11 mouse cellular contexts compared by ENCODE assay signal in the genomic region with DNA sequence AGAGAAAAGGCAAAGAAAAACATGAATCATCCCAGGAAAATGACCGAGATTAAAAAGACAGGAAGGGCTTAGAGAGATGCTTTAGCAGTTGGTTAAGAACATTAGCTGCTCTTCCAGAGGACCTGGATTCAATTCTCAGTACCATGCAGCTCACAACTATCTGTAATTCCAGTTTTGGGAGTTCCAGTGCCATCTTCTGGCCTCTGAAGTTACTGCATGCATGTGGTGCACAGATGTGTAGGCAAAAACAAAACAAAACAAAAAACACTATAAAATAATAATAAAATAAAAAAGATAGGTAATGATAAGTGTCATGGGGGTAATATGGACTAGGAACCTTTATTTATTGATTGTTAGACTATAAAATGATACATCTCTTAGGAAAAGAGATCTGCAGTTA. TPM values are rescaled to one million over a fixed set of nuclear protein-coding genes. Genes with fewer than 3 reads are reported as not detected.
DNase-seq lines count a peak whose midpoint lies in the region; ATAC-seq and TF ChIP-seq lines count a peak whose summit lies in the region.
"Had no signal": no experiment of that assay in that cellular context is flagged by ENCODE, and none has a peak within 500 bp of the region (broad histone marks: within the 10 kb centered on the region; RNA-seq: fewer than 3 reads in every experiment).

No protein-coding gene starts in this region.

- peak; percentile 30 for DNase-seq in adrenal gland, postnatal 10 days
- DNase-seq in adrenal gland, adult 18-20 months (ENCODE audit: low spot score in 2 of 2), result no peak
- peak; percentile 29 for DNase-seq in limb, embryonic 11.5 days (ENCODE audit: low spot score)
- DNase-seq in limb, embryonic 10.5 days (ENCODE audit: low spot score), result no peak
- no peak for DNase-seq in spleen, postnatal 4 days (ENCODE audit: low spot score in 2 of 2)
- DNase-seq in left cerebral cortex, adult 9 months (ENCODE audit: low spot score in 2 of 2), result no peak
- DNase-seq: cerebellum, adult 18-20 months; gastrocnemius, postnatal 10 days had no signal

- H3K36me3 ChIP-seq in limb, embryonic 11.5 days (ENCODE audit: control insufficient read depth, insufficient read depth, low read length), result no peaks in the 10 kb centered on the region
- no peaks in the 10 kb centered on the region for H3K36me3 ChIP-seq in limb, embryonic 10.5 days

- H3K4me3 ChIP-seq in limb, embryonic 11.5 days (ENCODE audit: low read depth, low read length), result no peak overlapping the region
- H3K4me3 ChIP-seq in limb, embryonic 10.5 days, result no peak overlapping the region
- H3K4me3 ChIP-seq in bone marrow, adult 2 months (replicated peaks; ENCODE audit: control insufficient read depth, low read depth, low read length), result no peak overlapping the region
- H3K4me3 ChIP-seq: megakaryocyte, embryonic 14.5 days had no signal

- H3K27me3 ChIP-seq in limb, embryonic 11.5 days (ENCODE audit: control insufficient read depth, insufficient read depth, low read length), result no peaks in the 10 kb centered on the region
- no peaks in the 10 kb centered on the region for H3K27me3 ChIP-seq in limb, embryonic 10.5 days (ENCODE audit: low read depth, poor library complexity, severe bottlenecking)
- H3K27me3 ChIP-seq: megakaryocyte, embryonic 14.5 days had no signal

- H3K9me3 ChIP-seq in limb, embryonic 11.5 days (ENCODE audit: control insufficient read depth, low read length), result no peaks in the 10 kb centered on the region
- H3K9me3 ChIP-seq in limb, embryonic 10.5 days (replicated peaks), result no peaks in the 10 kb centered on the region

- TF ChIP-seq POLR2A in bone marrow, adult 2 months (IDR thresholded peaks at IDR 0.05; ENCODE audit: borderline replicate concordance, control insufficient read depth, low read depth, low read length), result no peak

- 69% methylated on average over 1 of the region's 1 CpGs for WGBS in limb, embryonic 11.5 days
- 74% methylated on average over 1 of the region's 1 CpGs for WGBS in limb, embryonic 10.5 days
- WGBS in bone marrow, adult 2 months, result 71% methylated on average over 1 of the region's 1 CpGs

- no peak for ATAC-seq in limb, embryonic 11.5 days (ENCODE audit: insufficient number of reproducible peaks, low FRiP score, low TSS enrichment, low read depth)
- ATAC-seq in monocyte, adult 5-6 weeks (replicated peaks; ENCODE audit: insufficient number of reproducible peaks, low FRiP score, low TSS enrichment, poor library complexity, severe bottlenecking), result 0 out of 2 replicates have a peak, but pooled peaks have one; percentile 40

- H3K4me1 ChIP-seq in limb, embryonic 11.5 days (ENCODE audit: control insufficient read depth, insufficient read depth, low read length), result no peaks in the 10 kb centered on the region
- no peaks in the 10 kb centered on the region for H3K4me1 ChIP-seq in limb, embryonic 10.5 days
- no peaks in the 10 kb centered on the region; the same call in 1 of the 2 replicates for H3K4me1 ChIP-seq in bone marrow, adult 2 months (ENCODE audit: control insufficient read depth, insufficient read depth, low read length)

- H3K9ac ChIP-seq in limb, embryonic 11.5 days (ENCODE audit: low read length), result no peak overlapping the region

- no peak overlapping the region for H3K27ac ChIP-seq in limb, embryonic 11.5 days (replicated peaks; ENCODE audit: low read depth, low read length)
- no peak overlapping the region for H3K27ac ChIP-seq in limb, embryonic 10.5 days
- H3K27ac ChIP-seq in bone marrow, adult 2 months (ENCODE audit: control insufficient read depth, insufficient read depth, low read depth, low read length, poor library complexity), result no peak overlapping the region

- no peak overlapping the region for H3K4me2 ChIP-seq in limb, embryonic 11.5 days (ENCODE audit: low read depth, severe bottlenecking)

- peak; percentile 39 for TF ChIP-seq CTCF in bone marrow, adult 2 months (IDR thresholded peaks at IDR 0.05; ENCODE audit: control insufficient read depth, insufficient read depth, low read length)

RNA-seq across cellular contexts. Expression of gene Parp9, which starts 24.7 kb away (rescaled TPM):
- 10 to 100 TPM; 12.5 to 16.4 TPM for total RNA-seq in adrenal gland, postnatal 10 days (2021)
- total RNA-seq in adrenal gland, adult 18-20 months (2021), result 10 to 100 TPM; 11.8 to 13.9 TPM
- polyA plus RNA-seq in limb, embryonic 11.5 days (2014; fragmentation: Nextera tagmentation; extraction: Ambion mirVana), result 3.7 and 4.2 TPM in 2 replicates
- 1.5 and 2.5 TPM in 2 replicates for polyA plus RNA-seq in limb, embryonic 10.5 days (2016; fragmentation: Nextera tagmentation; extraction: Ambion mirVana)
- polyA plus RNA-seq in bone marrow, adult 2 months (2011; ENCODE audit: insufficient read depth, insufficient read length, low replicate concordance, missing spikeins), result 18.7 and 19.6 TPM in 2 replicates
- 69.9 to 79.8 TPM (median 70.6 TPM) in 3 replicates for total RNA-seq in monocyte, adult 5-6 weeks (2017)

RNA-seq across cellular contexts. Expression of gene Dtx3l, which starts 25.4 kb away (rescaled TPM):
- total RNA-seq in adrenal gland, postnatal 10 days (2021), result 10 to 100 TPM in 1 of 2 experiments, 1 to 10 TPM in 1; 8.7 to 10.1 TPM
- total RNA-seq in adrenal gland, adult 18-20 months (2021), result 1 to 10 TPM; 6.8 to 9.8 TPM
- 3.1 and 4.1 TPM in 2 replicates for polyA plus RNA-seq in limb, embryonic 11.5 days (2014; fragmentation: Nextera tagmentation; extraction: Ambion mirVana)
- 1.8 and 2.7 TPM in 2 replicates for polyA plus RNA-seq in limb, embryonic 10.5 days (2016; fragmentation: Nextera tagmentation; extraction: Ambion mirVana)
- polyA plus RNA-seq in bone marrow, adult 2 months (2011; ENCODE audit: insufficient read depth, insufficient read length, low replicate concordance, missing spikeins), result 5.5 and 9.2 TPM in 2 replicates
- 29.2 to 67.2 TPM (median 45.3 TPM) in 3 replicates for total RNA-seq in monocyte, adult 5-6 weeks (2017)

RNA-seq across cellular contexts. Expression of gene Parp14, which starts 42.2 kb away (rescaled TPM):
- 10 to 100 TPM in 1 of 2 experiments, 1 to 10 TPM in 1; 7.2 to 12.1 TPM for total RNA-seq in adrenal gland, postnatal 10 days (2021)
- 10 to 100 TPM; 10.7 to 12.7 TPM for total RNA-seq in adrenal gland, adult 18-20 months (2021)
- polyA plus RNA-seq in limb, embryonic 11.5 days (2014; fragmentation: Nextera tagmentation; extraction: Ambion mirVana), result 0.36 and 0.50 TPM in 2 replicates
- polyA plus RNA-seq in limb, embryonic 10.5 days (2016; fragmentation: Nextera tagmentation; extraction: Ambion mirVana), result 0.19 and 0.24 TPM in 2 replicates
- 8.5 and 17.2 TPM in 2 replicates for polyA plus RNA-seq in bone marrow, adult 2 months (2011; ENCODE audit: insufficient read depth, insufficient read length, low replicate concordance, missing spikeins)
- total RNA-seq in monocyte, adult 5-6 weeks (2017), result 41.3 to 81.6 TPM (median 50.3 TPM) in 3 replicates

Comparison
In these comparisons a context has a peak if more than half of its experiments do, and no peak if none do; other contexts are left out.
1. DNase-seq: peak in adrenal gland, postnatal 10 days (single experiment) and limb, embryonic 11.5 days (single experiment); none in adrenal gland, adult 18-20 months (0 of 2), limb, embryonic 10.5 days (single experiment), spleen, postnatal 4 days (0 of 2) and left cerebral cortex, adult 9 months (0 of 2).